Mouse (Mus musculus): ENCODE measurements around the gene Robo1.

The Robo1 gene

GRCm38 (mm10) chr16:72307537-72308330 lies at the start of gene Robo1:
Robo1 (plus strand) TSS chr16:72308306.
- DNase-seq (ENCODE audit: low spot score) = no peak

DNA sequence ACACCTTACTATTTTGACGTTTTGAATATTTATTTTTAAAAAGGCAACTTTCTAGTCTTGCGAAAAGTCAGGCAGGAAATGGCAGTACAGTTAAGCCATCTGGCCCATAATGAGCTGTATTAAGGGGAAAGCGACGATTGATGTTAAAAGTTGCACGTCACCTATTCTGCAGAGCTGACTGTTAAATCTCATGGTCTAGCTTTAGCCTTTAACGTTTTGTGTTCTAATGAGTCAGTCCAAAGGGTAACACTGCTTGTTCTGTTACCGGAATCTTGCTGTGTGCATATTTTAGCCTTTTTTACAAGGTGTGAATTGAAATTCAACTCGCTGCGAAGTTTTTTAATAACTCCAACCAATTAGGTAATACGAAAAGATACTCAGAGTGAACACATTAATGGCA lies 40.3 kb upstream of the Robo1 start:
- DNase-seq (ENCODE audit: low spot score) = no peak

DNA sequence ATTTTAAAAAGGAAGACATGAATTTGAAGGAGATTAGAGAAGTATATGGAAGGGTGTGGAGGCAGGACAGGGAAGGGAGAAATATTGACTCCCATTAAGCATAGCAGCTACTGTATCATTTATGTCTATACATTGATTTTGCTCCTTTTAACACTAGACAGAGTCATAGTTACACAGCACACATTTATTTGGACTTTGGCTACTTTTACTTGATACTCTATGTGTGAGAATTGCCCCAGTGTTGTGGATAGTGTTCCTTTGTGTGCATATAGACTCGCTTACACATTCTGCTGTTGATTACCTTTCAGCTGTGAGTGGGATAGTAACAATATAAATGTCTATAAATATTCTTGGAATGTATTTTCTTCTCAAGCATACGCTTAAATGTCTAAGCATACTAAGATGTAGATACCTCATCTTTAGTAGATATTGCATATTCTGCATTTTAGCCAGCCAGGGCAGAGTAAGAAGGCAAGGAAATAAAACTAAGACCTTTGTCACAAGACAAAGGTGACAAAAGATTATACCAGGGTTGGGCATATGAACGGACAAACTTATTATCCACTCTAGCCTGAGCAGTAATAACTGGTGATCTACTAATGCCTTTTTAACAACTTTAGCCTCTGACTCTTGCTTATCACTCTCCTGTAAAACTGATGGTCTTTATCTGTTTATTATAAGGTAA lies 31.6 kb upstream of the Robo1 start:
- DNase-seq (ENCODE audit: low spot score) = no peak

GRCm38 (mm10) chr16:72308331-72308668 lies 194 bp downstream of the Robo1 start:
- DNase-seq (ENCODE audit: low spot score) = no peak

DNA sequence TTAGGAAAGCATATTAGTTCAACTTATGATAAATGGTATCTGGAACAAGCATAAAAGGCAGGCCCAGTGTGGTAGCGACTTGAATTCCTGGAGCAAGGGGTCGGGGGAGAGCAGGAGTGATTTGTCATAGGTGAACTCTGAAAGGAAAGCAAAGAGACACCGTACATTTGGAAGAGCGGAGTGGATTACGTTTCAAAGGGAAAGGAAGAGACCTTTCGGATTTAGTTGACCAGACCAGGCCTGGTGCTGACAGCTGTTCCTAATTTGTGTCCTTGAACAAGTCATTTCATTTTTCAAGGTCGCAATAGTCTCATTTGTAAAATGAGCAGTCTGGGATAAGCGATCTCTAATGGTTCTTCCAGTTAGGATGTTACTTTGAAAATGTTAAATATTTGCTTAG lies 19.2 kb downstream of the Robo1 start:
- DNase-seq (ENCODE audit: low spot score) = no peak

GRCm38 (mm10) chr16:72328579-72328978 lies 20.5 kb downstream of the Robo1 start:
- no peak for DNase-seq (ENCODE audit: low spot score)

- no peak for DNase-seq (ENCODE audit: low spot score)
Measured at GRCm38 (mm10) chr16:72337757-72338156, 29.7 kb downstream of the Robo1 start.

- no peak for DNase-seq (ENCODE audit: low spot score)
Measured at GRCm38 (mm10) chr16:72350422-72350821, 42.3 kb downstream of the Robo1 start.

- no peak for DNase-seq (ENCODE audit: low spot score)
Measured at GRCm38 (mm10) chr16:72356515-72357357, 48.6 kb downstream of the Robo1 start.

GRCm38 (mm10) chr16:72376896-72377295 lies 68.8 kb downstream of the Robo1 start:
- DNase-seq (ENCODE audit: low spot score) = no peak

GRCm38 (mm10) chr16:72381819-72382218 lies 73.7 kb downstream of the Robo1 start:
- DNase-seq (ENCODE audit: low spot score) = no peak

DNA sequence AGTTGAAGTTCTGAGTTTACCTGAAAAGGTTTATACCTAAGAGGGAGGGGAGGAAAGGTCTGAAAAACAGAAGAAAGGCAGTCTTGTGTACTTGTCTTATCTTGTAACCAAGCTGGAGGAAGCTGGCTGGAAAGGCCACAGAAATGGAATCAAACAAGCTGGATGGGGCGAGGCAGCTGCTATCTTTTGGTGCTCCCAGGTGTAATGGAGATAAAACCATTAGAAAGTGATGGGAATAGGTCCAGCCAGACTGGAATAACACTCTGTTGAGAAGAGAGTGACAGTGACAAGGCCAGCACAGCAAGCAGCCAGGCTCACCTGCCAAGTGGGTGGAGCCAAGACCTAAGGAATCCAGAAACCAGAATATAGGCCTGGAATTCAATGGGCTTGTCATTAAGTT lies 75.5 kb downstream of the Robo1 start:
- DNase-seq (ENCODE audit: low spot score) = no peak

GRCm38 (mm10) chr16:72393512-72393911 lies 85.4 kb downstream of the Robo1 start:
- no peak for DNase-seq (ENCODE audit: low spot score)

DNA sequence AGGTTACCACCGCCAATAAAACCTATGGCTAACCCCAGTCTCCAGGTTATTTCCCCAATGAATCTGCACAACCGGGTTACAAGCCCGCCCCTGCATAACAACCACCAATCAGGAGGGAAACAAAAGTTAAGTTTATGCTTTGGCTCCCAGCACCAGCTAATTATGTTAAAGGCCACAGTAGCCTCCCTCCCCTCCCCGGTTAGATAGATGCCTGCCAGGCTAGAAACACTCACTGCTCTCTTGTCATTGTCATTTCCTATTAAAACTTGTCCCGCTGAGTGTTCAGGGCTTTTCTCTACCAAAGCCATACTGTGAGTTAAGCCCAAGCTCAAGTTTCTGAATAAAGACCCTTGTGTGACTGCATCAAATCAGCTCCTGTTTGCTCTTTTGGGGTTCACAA lies 90.7 kb downstream of the Robo1 start:
- no peak for DNase-seq (ENCODE audit: low spot score)

DNA sequence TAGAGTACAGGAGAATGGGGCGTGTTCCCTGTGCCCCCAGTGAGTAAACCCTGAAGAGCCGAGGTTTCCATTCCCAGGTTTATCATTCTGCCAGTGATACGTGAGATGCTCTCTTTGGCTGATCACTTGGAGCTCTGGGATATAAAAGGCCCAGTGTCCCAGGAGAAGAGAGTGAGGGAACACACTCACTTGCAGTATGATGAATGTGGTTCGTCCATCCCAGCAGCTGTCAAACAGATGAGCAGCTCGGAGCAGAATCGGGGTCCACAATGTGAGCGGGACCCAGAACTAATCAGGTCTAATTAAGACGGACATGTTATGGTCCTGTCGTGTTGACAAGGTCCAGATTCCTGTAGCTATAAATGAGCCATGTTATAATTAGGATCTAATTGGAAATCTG lies 94.3 kb downstream of the Robo1 start:
- no peak for DNase-seq (ENCODE audit: low spot score)

DNA sequence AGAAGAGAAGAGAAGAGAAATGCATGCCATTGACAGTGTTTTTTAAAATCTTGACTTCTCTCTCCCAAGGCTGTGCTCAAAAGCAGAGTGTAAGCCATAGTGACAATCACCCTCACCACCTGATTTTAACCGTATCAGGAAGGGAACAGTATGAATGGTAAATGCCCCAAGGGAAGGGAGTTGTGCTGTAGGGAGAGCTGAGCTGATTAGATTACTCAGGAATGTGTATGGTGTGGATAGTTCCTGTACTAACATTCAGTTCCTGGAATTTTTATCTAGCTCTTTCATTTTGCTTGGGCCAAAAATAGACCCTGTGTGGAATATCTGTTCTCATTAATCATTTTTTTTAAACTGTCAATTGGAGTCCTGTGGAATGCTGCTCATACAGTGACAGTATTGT lies 101.7 kb downstream of the Robo1 start:
- no peak for DNase-seq (ENCODE audit: low spot score)

DNA sequence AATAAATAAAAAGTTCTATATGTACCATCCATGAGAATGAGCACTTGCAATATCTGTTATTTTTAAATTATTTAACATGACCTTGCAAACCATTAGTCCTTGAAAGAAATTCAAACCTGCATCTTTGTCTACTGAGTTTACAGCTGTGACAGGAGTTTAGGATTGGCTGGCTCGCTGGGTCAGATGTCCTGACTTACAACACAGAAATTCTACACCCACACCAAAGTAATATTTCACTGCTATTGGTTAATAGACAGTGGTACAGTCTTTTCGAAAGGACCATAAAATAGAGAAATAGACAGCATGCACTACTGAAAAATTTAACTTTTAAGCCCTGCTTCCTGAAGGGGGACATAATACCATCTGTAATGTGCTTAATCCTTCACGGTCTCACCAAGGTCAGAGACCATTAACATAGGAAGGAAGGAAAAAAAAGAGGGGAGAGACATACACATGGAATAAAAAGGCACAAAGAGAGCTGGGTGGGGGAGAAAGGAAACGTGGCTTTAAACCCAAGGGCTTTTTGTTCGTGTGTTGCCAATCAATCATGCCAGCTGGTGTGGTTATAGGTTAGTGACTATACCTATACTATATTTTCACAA lies 103.7 kb downstream of the Robo1 start:
- no peak for DNase-seq (ENCODE audit: low spot score)

DNA sequence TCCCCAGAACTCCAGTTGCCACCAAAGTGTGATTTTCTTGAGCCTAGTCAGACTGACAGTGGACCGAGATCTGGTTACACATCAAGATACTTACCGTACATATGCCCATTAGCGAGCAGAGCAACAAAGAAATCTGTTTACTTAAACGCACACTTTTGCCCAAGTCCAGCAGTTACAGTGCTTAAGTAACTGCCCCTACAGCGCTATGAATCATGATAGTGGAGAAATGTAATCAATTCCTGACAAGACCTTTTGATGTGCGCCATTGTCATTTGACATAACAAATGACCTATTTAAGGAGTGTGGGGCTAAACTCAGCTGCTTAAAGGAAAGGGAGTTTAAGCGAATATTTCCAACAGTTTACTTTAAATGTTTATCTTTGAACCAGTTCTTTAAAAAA lies 104.8 kb downstream of the Robo1 start:
- no peak for DNase-seq (ENCODE audit: low spot score)

- DNase-seq (ENCODE audit: low spot score) = no peak
Measured at GRCm38 (mm10) chr16:72419328-72420066, 111.4 kb downstream of the Robo1 start.

DNA sequence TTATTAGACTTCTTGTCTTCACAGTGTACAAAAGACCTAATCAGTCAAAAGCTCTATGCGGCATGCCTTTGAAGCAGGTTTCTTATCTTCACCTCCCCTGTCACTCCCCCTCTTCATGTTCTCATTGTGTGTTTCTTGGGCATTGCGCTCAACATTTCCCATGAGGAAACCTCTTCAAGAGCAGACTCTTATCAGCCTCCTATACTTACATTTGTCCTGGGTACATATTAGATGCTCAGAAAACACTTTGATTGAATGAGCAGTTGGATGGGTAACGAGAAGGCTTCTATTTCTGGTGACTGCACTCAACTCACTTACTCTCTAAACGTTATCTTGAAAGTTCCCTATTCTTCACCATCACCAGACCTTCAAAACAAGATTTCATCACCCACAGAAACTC lies 114.3 kb downstream of the Robo1 start:
- DNase-seq (ENCODE audit: low spot score) = no peak

GRCm38 (mm10) chr16:72434396-72434795 lies 126.3 kb downstream of the Robo1 start:
- no peak for DNase-seq (ENCODE audit: low spot score)
